Mouse (Mus musculus): ENCODE data around the gene Ing3.

- TF ChIP-seq CTCF (IDR thresholded peaks at IDR 0.05; ENCODE audit: extremely low read depth, insufficient read depth, low read length) (no peak), POLR2A (IDR thresholded peaks at IDR 0.05; ENCODE audit: extremely low read depth, insufficient read depth, low read length) (no peak)
Observed at GRCm38 (mm10) chr6:22002521-22003199, 53.3 kb downstream of the Ing3 start.
